Mouse (Mus musculus): ENCODE measurements around the gene B3gnt2. TPM values are rescaled to one million over a fixed set of nuclear protein-coding genes. Genes with fewer than 3 reads are reported as not detected.

B3gnt2 gene
- polyA plus RNA-seq (2017; shearing (Covaris generic)) = 10 to 100 TPM in 1 of 3 experiments, 1 to 10 TPM in 2; 5.8 to 12.1 (median 7.6) TPM

DNA sequence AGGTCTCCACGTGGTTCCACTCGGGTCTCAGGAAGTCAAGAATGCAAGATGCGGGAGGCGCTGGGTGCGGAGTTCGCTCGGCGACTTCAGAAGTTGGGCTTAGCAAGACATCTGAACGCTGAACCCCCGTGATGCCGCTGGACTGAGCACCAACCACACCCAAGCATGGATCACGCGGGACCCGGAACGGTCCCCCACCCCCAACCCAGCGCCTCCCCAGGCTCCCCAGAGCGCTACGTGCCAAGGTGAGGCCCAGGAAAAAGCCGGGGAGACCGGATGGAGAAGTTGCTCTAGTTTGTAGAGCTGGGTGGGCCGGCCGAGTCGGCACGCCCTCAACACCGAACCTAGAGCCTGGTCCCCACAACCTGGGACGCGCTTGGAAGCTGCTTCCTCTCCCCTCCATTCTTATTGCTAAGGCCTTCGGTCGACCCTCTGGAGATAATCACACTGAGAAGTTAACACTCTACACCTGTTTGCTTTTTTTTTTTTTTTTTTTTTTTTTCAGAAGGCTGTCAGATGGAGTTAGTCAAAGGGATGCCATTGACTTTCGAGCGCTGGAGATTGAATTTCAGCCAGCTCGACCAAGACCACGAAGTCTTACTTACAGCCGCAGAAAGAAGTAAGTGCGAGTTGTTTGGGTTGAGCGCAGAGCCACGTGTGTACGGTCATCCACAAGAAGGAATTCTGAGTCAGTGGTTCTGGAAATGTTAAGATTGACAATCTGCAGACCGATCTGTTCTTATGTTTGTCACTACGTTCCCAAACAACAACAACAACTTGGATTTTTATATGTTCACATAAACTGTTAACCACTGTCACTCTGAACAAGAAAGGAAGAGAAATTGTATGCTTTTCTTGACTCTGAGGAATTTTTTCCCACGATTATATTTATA lies at the start of gene B3gnt2:
B3gnt2 (minus strand) TSS at position 627 of the 893 bp plus-strand sequence.
- ATAC-seq = peak; percentile 43

DNA sequence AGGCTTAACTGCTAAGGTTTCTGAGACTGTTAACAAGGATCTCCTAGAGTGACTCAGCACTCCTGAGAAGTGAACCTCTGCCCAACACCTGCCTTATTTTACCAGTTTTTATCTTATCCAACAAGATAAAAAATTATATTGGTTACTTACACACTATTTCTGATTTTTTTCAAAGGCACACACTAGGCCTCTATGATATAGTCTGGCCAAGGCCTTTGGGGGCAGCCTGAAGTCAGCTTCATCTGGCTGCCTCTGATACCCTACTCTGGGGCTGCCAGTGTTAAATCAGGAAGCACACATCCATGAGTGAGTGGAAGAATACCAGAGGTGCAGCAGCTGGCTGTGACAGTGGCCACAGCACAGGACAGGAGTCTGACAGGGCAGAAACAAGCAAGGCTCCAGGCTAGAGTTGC lies 45.7 kb upstream of the B3gnt2 start:
- ATAC-seq = no peak

DNA sequence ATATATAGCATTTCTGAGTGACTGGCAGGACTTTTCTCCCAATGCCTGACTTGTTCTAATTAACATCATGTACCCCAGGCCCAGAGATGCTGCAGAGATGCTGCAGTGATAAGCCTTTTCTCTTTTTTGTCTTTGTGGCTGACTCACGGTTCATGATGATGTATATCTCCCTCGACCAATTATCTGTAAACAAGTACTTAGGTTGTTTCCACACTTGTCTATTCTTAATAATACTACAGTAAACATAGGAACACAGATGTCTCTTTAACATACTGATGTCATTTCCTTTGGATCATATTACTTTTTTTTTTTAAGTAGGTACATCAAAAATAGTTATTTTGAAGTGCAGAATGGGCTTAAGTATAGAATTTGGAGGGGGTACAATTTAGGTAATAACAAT lies 42.2 kb upstream of the B3gnt2 start:
- ATAC-seq = peak; percentile 69

DNA sequence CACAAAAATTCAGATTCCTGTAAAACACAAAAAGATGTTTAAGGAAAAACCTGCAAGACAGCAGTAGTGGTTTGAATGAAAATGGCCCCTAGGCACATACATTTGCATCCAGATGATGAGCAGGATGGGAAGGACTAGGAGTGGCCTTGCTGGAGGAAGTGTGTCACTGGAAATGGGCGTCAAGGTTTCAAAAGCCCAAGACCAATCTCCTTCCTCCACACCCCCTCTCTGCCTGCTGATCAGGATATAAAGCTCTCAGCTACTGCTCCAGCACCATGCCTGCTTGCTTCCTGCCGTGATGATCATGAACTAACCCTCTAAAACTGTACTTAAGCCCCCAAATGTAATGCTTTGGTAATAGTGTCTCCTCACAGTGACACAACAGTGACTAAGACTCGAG lies 39.3 kb upstream of the B3gnt2 start:
- no peak for ATAC-seq

DNA sequence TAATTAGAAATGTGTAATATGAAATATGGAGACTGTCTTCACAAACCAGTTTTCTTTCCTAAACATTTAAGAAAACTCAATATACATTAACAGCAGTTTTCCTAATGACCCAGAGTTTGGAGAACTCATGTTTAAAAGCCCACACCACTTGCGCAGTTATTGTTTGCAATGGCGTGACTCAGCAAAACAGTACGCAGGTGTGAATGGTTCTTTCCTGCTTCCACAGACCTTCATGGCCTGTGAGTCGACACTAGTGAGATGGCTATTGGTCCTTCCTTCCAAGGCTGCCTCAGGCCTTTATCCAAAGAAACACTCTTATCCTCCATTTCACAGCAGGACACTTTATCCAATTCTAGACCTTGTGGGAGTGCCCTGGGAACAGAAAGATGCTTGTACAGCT lies 36.9 kb upstream of the B3gnt2 start:
- ATAC-seq = no peak

DNA sequence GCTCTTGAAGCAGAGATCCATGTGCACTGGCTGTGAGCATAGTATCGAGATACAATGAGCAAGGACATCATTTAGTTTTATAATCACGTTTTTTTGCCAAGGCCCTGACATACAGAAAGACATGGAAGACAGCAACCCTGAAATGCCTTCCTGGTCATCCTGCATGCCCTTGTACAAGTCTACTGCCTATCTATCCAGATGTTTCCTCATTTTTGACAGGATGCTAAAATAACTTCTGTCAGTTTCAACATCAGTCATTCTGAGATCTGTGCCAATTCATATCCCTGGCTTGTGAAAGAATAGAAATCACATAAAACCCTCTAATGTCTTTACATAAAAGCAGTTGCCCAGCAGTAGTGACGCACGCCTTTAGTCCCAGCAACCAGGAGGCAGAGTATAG lies 36.4 kb upstream of the B3gnt2 start:
- no peak for ATAC-seq

DNA sequence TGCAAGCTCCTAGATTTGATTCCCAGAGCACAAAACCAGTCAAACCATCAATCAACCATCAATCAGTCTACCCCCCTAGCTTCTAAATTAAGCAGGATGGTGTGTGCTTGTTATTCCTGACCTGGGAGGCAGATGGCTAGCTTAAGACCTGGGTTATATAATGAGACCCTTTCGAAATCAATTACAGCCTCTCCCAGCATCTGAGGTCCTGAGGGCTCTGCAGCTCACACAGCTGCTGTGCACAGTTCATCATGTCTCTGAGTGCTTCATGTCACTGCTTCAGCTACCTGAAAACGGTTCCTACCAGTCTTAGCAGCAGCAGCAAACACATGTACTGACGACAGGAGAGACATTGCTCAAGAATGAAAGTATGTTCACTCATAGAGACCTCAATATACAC lies 32.3 kb upstream of the B3gnt2 start:
- no peak for ATAC-seq

DNA sequence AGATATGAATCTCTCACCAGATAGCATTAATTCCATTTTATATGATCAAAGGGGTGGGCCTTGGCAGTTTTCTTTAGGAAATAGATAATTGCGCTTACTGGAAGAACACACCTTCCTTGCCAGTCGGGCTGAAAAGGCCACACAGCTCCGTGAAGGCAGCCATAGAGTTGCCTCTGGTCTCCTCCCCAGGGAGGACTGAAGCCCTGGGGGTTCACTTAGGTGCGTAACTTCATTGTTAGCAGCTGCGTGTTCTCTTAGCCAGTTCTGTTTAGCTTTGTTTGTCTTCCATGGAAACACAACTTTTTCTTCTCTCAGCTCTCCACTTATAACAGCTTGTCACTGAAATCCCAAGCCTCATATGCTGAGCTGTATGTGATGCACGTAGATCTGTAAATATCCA lies 31.7 kb upstream of the B3gnt2 start:
- ATAC-seq = no peak

DNA sequence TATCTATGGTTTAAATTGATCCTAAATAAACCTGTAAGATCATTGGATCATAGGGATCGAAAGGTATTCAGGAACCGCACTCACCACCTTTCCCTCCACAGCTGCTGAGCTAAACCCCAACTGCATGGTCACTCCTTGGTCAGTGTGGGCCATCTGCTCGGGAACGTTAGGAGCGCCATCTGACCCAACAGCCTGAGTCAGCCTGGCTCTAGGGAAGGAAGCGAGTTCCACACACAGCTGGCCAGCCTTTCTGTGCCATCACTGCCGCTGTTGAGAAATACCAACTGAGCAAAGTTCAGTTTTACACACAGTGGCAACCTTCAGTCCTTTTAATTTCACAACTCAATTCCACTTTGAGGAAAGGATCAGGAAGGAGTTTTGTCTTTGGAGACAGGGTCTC lies 31.1 kb upstream of the B3gnt2 start:
- ATAC-seq = no peak

DNA sequence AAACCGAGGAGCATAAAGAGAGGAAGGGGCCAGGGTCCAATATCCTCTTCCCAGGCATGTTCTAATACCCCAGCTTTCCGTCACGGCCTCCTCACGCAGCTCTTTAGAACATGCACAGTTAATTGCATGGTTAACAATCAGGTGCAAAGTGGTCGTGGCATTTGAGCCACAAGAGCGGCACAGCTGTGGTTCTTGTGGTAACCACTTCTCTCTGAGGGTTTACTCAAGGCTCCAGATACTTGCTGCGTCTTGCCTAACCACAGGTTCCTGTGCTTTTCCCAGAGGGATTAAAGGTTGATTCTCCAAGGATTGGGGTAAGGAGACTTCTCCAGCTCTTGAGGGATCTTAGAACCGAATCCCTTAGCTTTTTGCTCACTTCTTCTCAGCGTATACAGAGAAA lies 30.5 kb upstream of the B3gnt2 start:
- no peak for ATAC-seq

DNA sequence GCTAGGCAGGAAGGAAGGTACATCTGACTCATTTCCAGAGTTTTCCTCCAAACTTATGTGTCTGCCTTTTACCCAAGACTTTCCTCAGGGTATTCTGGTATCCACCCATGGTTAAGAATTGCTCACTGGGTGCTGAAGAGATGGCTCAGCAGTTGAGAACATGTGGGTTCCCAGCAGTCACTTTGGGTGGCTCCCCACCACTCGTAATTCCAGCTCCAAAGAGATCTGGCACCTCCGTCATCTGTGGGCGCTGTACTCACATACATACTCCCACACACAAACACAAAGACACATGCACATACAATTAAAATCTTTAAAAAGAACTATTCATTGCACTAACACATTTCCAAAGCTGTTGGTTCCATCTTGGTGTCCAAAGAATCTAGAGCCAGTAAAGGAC lies 28.5 kb upstream of the B3gnt2 start:
- no peak for ATAC-seq

DNA sequence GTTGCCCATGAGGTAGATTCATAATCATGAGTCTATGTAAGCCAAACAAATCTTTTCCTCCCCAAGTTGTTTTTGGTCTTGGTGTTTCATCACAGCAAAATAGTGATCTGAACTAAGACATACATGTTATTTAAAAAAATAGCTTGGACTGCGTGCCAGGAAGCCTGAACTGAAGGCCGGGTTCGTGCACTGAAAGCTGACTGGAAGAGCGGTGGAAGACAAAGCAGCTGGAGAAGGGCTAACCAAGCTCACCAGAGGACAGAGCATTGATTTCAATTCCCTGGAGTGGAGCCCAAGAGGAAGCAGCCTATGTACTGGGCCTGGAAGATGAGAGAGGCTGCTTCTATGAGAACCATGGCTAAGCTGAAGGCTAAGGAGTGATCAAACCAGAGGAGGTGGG lies 26.2 kb upstream of the B3gnt2 start:
- ATAC-seq = no peak

DNA sequence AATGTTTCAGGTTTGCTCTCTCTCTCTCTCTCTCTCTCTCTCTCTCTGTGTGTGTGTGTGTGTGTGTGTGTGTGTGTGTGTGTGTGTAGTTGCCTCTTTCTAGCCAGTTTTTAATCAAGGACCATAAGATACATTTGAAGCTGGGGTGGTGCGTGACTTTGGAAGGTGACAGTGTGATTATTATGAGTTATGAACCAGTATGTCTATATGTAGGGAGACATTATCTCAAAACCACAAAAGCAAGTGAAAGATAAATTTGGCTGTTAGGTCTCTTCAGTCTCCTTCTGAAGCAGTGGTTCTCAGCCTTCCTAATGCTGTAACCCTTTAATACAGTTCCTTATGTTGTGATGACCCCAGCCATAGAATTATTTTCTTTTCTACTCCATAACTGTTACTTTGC lies 24.6 kb upstream of the B3gnt2 start:
- no peak for ATAC-seq

DNA sequence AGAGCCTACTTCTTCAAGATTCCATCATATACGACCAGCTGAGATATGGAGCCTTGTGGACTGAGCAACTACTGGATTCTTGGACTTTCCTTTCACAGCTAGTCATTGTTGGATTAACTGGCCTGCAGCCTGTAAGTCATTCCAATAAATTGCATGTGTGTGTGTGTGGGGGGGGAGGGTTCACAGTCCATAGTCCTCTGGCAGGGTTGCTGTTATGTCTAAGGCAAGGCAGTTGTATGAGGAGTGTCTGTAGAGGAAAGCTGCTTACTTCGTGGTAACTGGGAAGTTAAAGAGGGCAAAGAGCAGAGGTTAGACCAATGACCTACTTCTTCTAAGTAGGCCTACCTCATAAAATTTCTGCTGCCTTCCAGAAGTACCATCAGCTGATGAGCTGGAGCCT lies 22.9 kb upstream of the B3gnt2 start:
- no peak for ATAC-seq

DNA sequence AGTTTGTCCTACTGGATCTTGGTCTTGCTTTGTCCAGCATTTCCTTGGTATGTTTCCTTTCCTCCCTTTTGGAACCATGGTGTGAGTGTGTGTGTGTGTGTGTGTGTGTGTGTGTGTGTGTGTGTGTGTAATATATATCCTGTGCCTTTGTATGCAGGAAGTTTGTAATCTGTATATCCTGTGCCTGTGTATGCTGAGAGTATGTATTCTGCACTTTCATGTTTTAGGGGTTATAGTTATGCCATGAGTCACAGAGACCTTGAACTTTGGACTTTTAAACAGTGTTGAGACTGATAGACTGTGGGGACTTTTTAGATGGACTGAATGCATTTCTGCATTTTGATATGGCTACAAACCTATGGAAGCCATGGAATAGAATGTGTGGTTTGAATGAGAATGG lies 22.2 kb upstream of the B3gnt2 start:
- peak; percentile 25 for ATAC-seq

DNA sequence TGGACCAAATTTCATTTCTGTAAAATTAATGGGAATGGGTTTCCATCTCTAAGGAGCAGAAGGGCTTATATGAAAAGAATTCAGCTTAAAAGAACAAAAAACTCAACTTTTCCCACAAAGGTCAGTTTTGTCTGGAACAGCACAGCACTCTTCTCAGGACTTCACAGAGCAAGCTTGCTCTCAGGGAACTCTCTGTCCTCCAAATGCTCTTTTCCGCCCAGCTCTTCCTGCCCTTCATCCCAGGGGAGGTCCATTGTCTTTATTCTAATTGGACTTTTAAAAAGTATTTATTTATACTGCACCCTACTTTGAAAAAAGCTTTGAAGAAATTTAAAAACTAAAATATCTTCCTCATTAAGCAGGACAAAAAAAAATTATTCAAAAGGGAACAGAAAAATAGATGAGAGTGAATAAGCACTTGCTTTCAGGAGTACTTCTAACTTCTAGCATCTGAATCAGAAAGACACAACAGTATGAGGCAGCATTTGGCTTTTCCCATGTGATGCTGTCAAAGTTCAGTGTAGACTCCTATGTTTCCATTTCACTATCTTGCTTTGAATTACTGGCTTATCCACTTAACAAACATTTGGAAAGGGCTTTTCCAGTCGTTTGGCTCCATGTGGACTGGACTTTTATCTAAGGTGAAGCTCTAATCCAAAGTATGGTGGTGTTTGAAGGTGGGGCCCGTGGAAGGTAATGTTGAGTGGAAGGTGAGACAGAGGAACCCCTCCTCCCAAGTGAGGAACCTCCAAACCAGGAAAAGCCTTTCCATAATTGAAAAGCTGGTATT lies 19.8 kb upstream of the B3gnt2 start:
- no peak for ATAC-seq

DNA sequence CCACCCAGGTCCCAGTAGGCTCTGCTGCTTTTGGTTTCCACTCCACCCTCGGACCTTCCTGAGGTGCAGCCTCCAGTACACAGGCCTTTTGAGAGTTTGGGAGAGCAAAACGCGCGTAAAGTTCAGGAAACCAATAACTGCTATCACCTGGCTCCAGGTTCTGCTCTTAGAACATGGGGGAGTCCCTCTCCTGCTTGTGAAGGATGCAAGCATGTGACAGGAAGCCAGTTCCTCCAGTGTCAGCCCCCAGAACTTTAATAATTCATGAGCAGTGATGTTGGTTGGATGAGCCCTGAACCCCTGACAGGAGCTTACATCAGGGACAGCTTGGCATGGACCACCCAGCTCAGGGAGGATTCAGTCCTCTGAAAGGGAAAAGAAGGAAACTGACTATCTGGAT lies 18.9 kb upstream of the B3gnt2 start:
- ATAC-seq = peak; percentile 67

DNA sequence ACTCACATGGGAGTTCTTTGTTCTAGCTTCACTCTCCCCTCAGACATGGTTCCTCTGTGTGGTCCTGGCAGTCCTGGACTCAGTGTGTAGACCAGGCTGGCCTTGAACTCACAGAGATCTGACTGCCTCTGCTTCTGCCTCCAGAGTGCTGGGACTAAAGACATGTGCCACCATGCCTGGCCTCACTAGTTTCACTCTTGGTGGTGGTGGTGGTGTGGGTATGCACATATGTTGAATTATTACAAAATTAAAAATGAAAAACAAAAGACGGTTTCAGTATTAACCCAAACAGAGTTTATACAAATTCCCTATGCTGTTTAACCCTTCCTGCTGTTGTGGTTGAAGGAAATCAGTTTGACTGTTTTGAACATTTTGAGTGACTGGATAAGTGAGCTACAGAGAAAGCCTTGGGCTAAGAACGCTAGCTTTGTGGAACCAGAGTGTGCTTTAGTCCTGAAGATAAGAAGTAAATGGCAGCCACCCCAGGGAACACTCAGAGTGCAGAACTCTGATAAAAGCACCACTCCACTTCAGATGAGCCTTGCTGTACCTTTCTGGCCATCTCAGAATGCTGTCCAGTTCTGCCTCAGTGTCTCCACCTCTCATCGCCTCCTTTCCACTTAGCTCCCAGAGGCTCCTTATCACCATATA lies 16.0 kb upstream of the B3gnt2 start:
- ATAC-seq = no peak

DNA sequence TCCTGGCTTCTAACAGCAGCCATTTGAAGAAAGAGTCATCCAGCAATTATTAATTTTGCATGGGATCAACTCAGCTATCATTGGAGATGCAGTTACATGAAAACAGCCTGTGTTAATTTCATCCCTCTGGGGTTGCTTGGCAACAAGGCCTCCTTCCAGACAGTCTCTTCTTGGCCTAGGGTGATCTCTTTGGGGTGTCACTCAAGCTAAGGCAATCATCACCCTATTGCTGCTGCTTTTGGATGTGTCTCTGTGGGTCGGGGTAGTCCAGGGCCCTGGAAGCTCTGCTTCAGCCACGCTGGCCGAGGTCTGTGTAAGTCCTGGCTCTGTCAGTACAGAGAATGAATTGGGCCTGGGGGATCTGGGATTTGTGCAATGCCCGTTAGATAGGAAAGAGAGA lies 14.5 kb upstream of the B3gnt2 start:
- no peak for ATAC-seq

DNA sequence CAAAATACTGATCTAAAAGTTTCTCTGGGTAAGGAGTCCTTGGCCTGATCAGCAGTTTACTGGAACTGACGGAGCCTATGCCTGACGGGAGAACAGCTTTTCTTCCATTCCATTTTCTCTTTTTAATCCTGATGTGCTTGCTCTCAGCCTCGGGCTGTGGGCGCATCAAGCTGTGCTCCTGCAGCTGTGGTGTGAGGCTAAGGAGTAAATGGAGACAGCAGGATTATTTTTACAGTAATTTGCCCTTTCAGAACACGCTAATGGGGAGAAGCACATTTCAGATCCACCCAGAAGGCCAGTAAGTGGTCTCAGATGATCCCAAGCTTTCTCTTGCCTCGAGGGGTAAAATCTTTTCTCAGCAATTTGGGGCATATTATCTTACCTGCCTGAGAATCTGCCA lies 14.0 kb upstream of the B3gnt2 start:
- ATAC-seq = no peak

DNA sequence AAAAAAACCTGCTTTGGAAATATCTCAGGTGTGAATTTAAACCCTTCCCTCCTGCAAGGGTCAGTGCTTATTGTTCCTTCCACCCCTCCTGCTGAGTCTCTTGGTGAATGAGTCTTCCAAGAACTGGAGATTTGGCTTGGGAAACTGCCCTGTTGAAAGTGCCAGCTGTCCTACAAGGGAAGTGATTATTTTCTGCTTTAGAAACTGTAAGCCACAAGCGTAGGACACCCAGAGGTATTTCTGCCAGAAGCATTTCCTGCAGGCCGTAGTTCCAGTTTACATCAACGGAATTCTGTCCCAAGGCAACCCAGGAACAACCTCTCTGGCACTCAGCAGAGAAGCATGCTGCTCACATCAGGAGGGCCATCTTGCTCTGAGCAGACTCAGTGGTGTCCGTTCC lies 12.6 kb upstream of the B3gnt2 start:
- no peak for ATAC-seq

DNA sequence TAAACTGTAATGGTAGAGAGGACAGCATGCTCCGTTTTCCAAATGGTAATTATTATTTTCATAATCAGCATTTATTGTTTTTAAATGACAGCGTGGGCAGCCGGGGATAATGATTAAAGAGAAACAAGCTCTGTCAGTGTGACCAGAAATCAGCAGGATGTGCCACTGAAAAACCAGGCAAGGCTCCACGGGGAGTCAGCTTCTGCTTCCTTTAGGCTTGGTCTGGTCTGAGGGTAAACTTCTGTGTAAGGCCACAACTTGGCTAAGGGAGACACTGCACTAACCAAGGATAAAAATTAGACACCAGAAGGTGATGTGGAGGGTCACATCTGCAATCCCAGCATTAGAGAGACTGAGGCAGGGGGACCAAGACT lies 11.5 kb upstream of the B3gnt2 start:
- ATAC-seq = peak; percentile 49

DNA sequence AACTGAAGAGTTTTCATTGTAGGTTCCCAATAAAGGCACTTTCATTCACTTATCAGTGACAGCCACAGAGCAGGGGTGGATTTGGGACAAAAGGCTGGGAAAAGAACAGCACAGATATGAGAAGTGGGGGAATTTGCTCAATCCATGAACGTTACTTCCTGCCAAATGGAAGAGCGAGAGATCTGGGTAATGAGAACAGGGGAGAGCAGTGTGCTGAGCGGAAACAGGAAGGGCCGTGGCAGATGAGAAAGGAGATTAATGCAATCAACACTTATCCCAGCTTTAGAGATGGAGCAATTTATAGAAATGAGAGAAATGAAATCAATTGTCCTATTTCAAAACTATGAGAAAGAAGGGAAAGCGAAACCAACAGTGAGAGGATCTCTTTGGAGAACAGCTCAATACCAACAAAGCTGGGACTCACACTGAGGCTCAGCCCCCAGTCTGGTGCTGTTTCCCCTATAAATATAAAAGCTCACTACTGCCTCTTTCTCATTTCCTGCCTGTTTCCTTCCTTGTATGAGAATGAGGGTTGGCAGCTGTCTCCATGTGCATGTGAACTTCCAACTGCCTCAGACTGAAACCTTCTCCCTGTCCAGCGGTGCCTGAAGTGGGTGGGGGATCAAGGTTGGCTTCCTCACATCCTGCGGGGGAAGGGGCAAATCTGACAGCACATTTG lies 11.0 kb upstream of the B3gnt2 start:
- peak; percentile 82 for ATAC-seq
